Mouse (Mus musculus): ENCODE measurements around the gene Stim2. TPM values are rescaled to one million over a fixed set of nuclear protein-coding genes. Genes with fewer than 3 reads are reported as not detected.

Stim2 gene
- total RNA-seq, 1 experiment from 2014 or later, result 19.4 TPM

Other genes starting within 250 kb of the Stim2 start
- 12.6 and 18.1 TPM in 2 replicates for gene Tbc1d19, start 188.9 kb upstream of the Stim2 start, total RNA-seq (2017)

Measured in common myeloid progenitor, adult 5-6 weeks (primary cell).